Mouse (Mus musculus) liver, embryonic 12.5 days (tissue): ENCODE measurements around the gene Ccdc194. TPM values are rescaled to one million over a fixed set of nuclear protein-coding genes. Genes with fewer than 3 reads are reported as not detected.

Experiments
- ATAC-seq: fragments of 200-750 bp; cut with Nextera tagmentation; 2 replicates; pipeline ENCODE4 v1.8.0; 2017; ENCODE audit warnings: moderate number of reproducible peaks, mild to moderate bottlenecking, moderate library complexity
- H3K27ac ChIP-seq: fragments of 300-500 bp; sonication (generic); 2 replicates; pipeline ENCODE4 v1.5.1; 2016; ENCODE audit warnings: mild to moderate bottlenecking
- H3K27me3 ChIP-seq: fragments of 300-500 bp; sonication (generic); replicated peaks from 2 replicates; pipeline ENCODE4 v1.6.1; 2016; ENCODE audit warnings: mild to moderate bottlenecking, moderate library complexity
- H3K36me3 ChIP-seq: fragments of 300-500 bp; sonication (generic); 2 replicates; pipeline ENCODE4 v1.6.1; 2016; ENCODE audit warnings: mild to moderate bottlenecking, moderate library complexity
- H3K4me1 ChIP-seq: fragments of 300-500 bp; sonication (generic); 2 replicates; pipeline ENCODE4 v1.6.1; 2016
- H3K4me2 ChIP-seq: fragments of 300-500 bp; sonication (generic); 2 replicates; pipeline ENCODE4 v1.6.1; 2016; ENCODE audit warnings: mild to moderate bottlenecking, moderate library complexity
- H3K4me3 ChIP-seq: fragments of 300-500 bp; sonication (generic); 2 replicates; pipeline ENCODE4 v1.5.1; 2016; ENCODE audit warnings: mild to moderate bottlenecking, moderate library complexity
- H3K9ac ChIP-seq: fragments of 300-500 bp; sonication (generic); 2 replicates; pipeline ENCODE4 v1.6.1; 2016; ENCODE audit warnings: mild to moderate bottlenecking, moderate library complexity
- H3K9me3 ChIP-seq: fragments of 300-500 bp; sonication (generic); replicated peaks from 2 replicates; pipeline ENCODE4 v1.6.1; 2016; ENCODE audit warnings: mild to moderate bottlenecking, moderate library complexity
- WGBS: fragments of 180-500 bp; shearing (Covaris S2); methylation state at CpG from one replicate; pipeline ENCODE4 v1.1.7; 2016; ENCODE audit not compliant: insufficient replicate concordance; 5-methylcytosine and 5-hydroxymethylcytosine counted together
- polyA plus RNA-seq: library from polyadenylated mRNA; unstranded; fragments of >200 nt; fragmentation: Nextera tagmentation; extraction: Ambion mirVana; gene quantifications from 2 replicates; pipeline ENCODE4 v1.2.1, GENCODE M21; 2016

Gene Ccdc194
- polyA plus RNA-seq, 1 experiment from 2014 or later = 0.30 TPM

GRCm38 (mm10) chr8:71566501-71566900 is 41.0 kb upstream of the Ccdc194 start, which contains the start of gene Nxnl1:
Gene Nxnl1 (minus strand): TSS chr8:71566601.
- no peaks in the 10 kb centered on the region for H3K36me3 ChIP-seq
- ATAC-seq = no peak
- H3K4me3 ChIP-seq = no peak within 1 kb of the TSS
- H3K27ac ChIP-seq = no peak within 1 kb of the TSS
- H3K4me1 ChIP-seq = peaks cover 36% of the 10 kb centered on the region
- peaks cover 84% of the 10 kb centered on the region for H3K27me3 ChIP-seq
- 66% methylated on average over 3 of the region's 3 CpGs for WGBS
- H3K9ac ChIP-seq = no peak within 1 kb of the TSS
- H3K9me3 ChIP-seq = peaks cover 8% of the 10 kb centered on the region
- H3K4me2 ChIP-seq = no peak within 1 kb of the TSS

GRCm38 (mm10) chr8:71563992-71564391 is 38.5 kb upstream of the Ccdc194 start:
- ATAC-seq = no peak
- Histone ChIP-seq H3K27ac (no peak overlapping the region), H3K9ac (no peak overlapping the region), H3K27me3 (peaks cover 70% of the 10 kb centered on the region), H3K4me2 (no peak overlapping the region), H3K4me3 (no peak overlapping the region), H3K9me3 (peaks cover 8% of the 10 kb centered on the region), H3K4me1 (peaks cover 40% of the 10 kb centered on the region), H3K36me3 (no peaks in the 10 kb centered on the region)
- WGBS = 70% methylated on average over 4 of the region's 4 CpGs

DNA sequence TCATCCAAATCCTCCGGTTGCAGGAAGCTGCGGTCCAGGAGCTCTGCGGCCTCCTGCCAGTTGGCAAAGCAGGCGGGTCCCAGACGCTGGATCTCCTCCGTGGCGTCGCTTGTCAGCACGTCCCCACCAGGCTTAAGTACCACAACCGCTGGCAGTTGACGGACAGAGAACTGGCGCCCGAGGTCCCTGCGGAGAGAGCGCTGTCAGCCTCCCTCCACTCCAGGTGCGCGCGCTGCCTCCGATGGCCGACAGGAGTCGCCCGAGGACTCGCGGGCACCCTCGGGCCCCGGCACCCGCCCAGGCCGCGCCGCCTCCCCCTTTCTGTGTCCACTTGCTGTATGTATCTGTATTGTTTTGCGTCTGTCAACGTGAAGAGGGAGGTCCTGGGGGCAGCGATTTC is 37.2 kb upstream of the Ccdc194 start:
- Histone ChIP-seq H3K4me2 (peak overlapping the region; percentile 62), H3K4me1 (peaks cover 53% of the 10 kb centered on the region), H3K27me3 (peaks cover 70% of the 10 kb centered on the region), H3K36me3 (no peaks in the 10 kb centered on the region), H3K4me3 (peak overlapping the region; percentile 31), H3K9me3 (peaks cover 8% of the 10 kb centered on the region), H3K27ac (no peak overlapping the region), H3K9ac (peak overlapping the region; percentile 12; the same call in 1 of the 2 replicates)
- WGBS = 2% methylated on average over 33 of the region's 33 CpGs
- ATAC-seq = no peak

DNA sequence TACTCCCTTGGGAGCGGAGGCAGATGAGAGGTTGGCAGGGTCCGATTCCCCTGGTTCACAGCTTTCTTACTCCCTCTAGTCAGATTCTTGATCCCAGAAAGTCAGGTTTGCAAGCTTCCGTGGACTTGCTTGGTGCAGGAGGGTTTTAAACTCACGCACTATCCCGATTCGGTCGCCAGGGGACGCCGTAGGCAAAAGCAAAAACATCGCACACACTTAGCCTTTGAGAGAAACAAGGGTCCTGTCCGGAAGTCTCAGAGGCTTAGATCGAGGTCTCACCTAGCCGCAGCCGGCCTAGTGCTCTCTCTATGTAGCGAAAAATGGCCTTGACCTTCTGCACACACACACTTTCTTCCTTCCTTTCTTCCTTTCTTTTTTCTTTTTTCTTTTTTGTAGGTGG is 35.9 kb upstream of the Ccdc194 start:
- peaks cover 55% of the 10 kb centered on the region for H3K4me1 ChIP-seq
- H3K4me2 ChIP-seq = peak overlapping the region; percentile 27; the same call in 1 of the 2 replicates
- H3K9me3 ChIP-seq = peaks cover 8% of the 10 kb centered on the region
- no peak overlapping the region for H3K27ac ChIP-seq
- no peak overlapping the region for H3K9ac ChIP-seq
- H3K36me3 ChIP-seq = no peaks in the 10 kb centered on the region
- peaks cover 73% of the 10 kb centered on the region for H3K27me3 ChIP-seq
- no peak overlapping the region for H3K4me3 ChIP-seq
- no peak for ATAC-seq
- 4% methylated on average over 15 of the region's 15 CpGs for WGBS

GRCm38 (mm10) chr8:71560765-71561164 is 35.3 kb upstream of the Ccdc194 start:
- peak overlapping the region; percentile 83 for H3K27ac ChIP-seq
- peaks cover 72% of the 10 kb centered on the region for H3K27me3 ChIP-seq
- peaks cover 8% of the 10 kb centered on the region for H3K9me3 ChIP-seq
- peaks cover 55% of the 10 kb centered on the region for H3K4me1 ChIP-seq
- ATAC-seq = no peak
- no peak overlapping the region for H3K9ac ChIP-seq
- H3K4me3 ChIP-seq = no peak overlapping the region
- no peaks in the 10 kb centered on the region for H3K36me3 ChIP-seq
- 87% methylated on average over 5 of the region's 5 CpGs for WGBS
- peak overlapping the region; percentile 93 for H3K4me2 ChIP-seq

GRCm38 (mm10) chr8:71560071-71560470 is 34.6 kb upstream of the Ccdc194 start:
- Histone ChIP-seq H3K27me3 (peaks cover 72% of the 10 kb centered on the region), H3K27ac (peak overlapping the region; percentile 83), H3K4me2 (peak overlapping the region; percentile 93), H3K9me3 (peaks cover 8% of the 10 kb centered on the region), H3K4me1 (peaks cover 61% of the 10 kb centered on the region), H3K36me3 (no peaks in the 10 kb centered on the region), H3K9ac (peak overlapping the region; percentile 64; the same call in 1 of the 2 replicates), H3K4me3 (peak overlapping the region; percentile 63; the same call in 1 of the 2 replicates)
- 33% methylated on average over 3 of the region's 3 CpGs for WGBS
- peak; percentile 61 for ATAC-seq

DNA sequence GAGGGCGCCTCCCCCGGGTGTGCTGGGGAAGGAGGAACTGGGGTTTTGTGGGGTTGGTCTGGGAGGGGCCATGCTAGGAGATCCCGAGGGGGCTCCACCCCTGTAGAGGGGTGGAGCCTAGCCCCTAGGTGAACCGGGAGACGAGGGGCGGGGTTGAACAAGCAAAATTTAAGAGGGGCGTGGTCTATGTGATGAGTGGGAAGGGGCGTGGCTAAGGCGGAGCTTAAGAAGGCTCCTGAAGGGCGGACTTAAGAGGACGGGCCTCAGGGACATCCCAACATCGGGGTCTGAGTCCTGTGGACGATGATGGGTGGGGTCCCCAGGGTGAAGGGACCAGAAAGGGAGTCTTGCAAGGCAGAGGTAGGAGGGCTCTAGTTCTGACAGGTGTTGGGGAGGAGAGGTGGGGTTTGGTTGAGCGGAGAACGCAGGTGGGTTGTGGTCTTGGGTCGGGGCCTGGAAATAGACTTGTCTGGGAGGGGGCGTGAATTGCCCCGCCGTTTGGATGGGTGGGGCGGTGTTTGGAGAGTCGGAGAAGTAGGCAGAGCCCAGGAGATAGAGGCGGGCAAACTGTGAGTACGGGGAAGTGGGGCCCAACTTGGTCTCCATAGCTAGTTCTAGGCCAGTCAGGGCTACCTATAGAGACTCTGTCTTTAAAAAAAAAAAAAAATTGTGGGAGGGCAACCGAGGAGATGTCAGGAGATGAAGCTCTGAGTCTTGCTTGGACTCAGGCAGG is 33.6 kb upstream of the Ccdc194 start:
- peak overlapping the region; percentile 93 for H3K4me2 ChIP-seq
- WGBS = 2% methylated on average over 24 of the region's 24 CpGs
- H3K4me1 ChIP-seq = peaks cover 70% of the 10 kb centered on the region
- H3K27ac ChIP-seq = peak overlapping the region; percentile 83
- peak; percentile 79 for ATAC-seq
- H3K4me3 ChIP-seq = peak overlapping the region; percentile 63
- peaks cover 3% of the 10 kb centered on the region for H3K9me3 ChIP-seq
- H3K27me3 ChIP-seq = peaks cover 71% of the 10 kb centered on the region
- peak overlapping the region; percentile 68 for H3K9ac ChIP-seq
- no peaks in the 10 kb centered on the region for H3K36me3 ChIP-seq

- Histone ChIP-seq H3K4me1 (peaks cover 78% of the 10 kb centered on the region), H3K4me2 (peak within 1 kb of the TSS; percentile 93), H3K36me3 (no peaks in the 10 kb centered on the region), H3K27ac (peak within 1 kb of the TSS; percentile 83), H3K4me3 (peak within 1 kb of the TSS; percentile 63), H3K27me3 (peaks cover 65% of the 10 kb centered on the region), H3K9me3 (no peaks in the 10 kb centered on the region), H3K9ac (peak within 1 kb of the TSS; percentile 68)
- WGBS = 8% methylated on average over 70 of the region's 70 CpGs
- peak; percentile 19; the same call in 1 of the 2 replicates for ATAC-seq
Measured at GRCm38 (mm10) chr8:71558071-71558957, 32.8 kb upstream of the Ccdc194 start, which contains the start of gene Tmem221. Gene Tmem221 (minus strand): TSS chr8:71558871.

DNA sequence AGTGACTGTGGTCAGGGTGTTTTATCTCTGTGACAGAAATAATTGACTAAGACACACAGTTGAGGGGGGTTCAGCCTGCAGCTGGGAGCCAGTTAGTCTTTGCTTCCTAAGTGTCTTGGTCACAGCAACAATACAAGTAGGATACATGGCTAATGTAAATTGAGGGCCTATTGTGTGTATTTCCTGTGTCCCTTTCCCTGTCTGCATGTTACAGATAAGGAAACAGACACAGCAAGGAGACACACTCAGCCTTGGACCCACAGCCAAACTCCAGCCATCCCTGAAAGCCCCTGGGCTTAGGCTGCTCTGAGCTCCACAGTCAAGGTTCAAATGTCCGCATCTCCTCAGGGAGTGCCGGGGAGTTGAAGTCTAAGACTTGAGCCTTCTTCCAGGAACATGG is 29.1 kb upstream of the Ccdc194 start:
- H3K9me3 ChIP-seq = no peaks in the 10 kb centered on the region
- peaks cover 43% of the 10 kb centered on the region for H3K27me3 ChIP-seq
- H3K27ac ChIP-seq = 0 out of 2 replicates have a peak overlapping the region, but pooled peaks have one; percentile 18
- H3K4me1 ChIP-seq = peaks cover 44% of the 10 kb centered on the region
- H3K36me3 ChIP-seq = no peaks in the 10 kb centered on the region
- no peak overlapping the region for H3K4me3 ChIP-seq
- H3K4me2 ChIP-seq = no peak overlapping the region
- no peak overlapping the region for H3K9ac ChIP-seq
- no peak for ATAC-seq
- WGBS = 68% methylated on average over 2 of the region's 2 CpGs

- peaks cover 38% of the 10 kb centered on the region for H3K4me1 ChIP-seq
- H3K36me3 ChIP-seq = no peaks in the 10 kb centered on the region
- H3K4me3 ChIP-seq = no peak overlapping the region
- WGBS = 56% methylated on average over 6 of the region's 6 CpGs
- no peak overlapping the region for H3K4me2 ChIP-seq
- ATAC-seq = no peak
- H3K27ac ChIP-seq = no peak overlapping the region
- H3K9me3 ChIP-seq = no peaks in the 10 kb centered on the region
- H3K27me3 ChIP-seq = peaks cover 36% of the 10 kb centered on the region
- no peak overlapping the region for H3K9ac ChIP-seq
Measured at GRCm38 (mm10) chr8:71554001-71554400, 28.5 kb upstream of the Ccdc194 start.

GRCm38 (mm10) chr8:71552770-71553169 is 27.3 kb upstream of the Ccdc194 start:
- no peak overlapping the region for H3K27ac ChIP-seq
- no peak overlapping the region for H3K4me2 ChIP-seq
- peaks cover 24% of the 10 kb centered on the region for H3K27me3 ChIP-seq
- no peaks in the 10 kb centered on the region for H3K9me3 ChIP-seq
- no peak overlapping the region for H3K9ac ChIP-seq
- peaks cover 10% of the 10 kb centered on the region for H3K36me3 ChIP-seq
- 64% methylated on average over 6 of the region's 6 CpGs for WGBS
- no peak for ATAC-seq
- peaks cover 25% of the 10 kb centered on the region for H3K4me1 ChIP-seq
- H3K4me3 ChIP-seq = no peak overlapping the region

DNA sequence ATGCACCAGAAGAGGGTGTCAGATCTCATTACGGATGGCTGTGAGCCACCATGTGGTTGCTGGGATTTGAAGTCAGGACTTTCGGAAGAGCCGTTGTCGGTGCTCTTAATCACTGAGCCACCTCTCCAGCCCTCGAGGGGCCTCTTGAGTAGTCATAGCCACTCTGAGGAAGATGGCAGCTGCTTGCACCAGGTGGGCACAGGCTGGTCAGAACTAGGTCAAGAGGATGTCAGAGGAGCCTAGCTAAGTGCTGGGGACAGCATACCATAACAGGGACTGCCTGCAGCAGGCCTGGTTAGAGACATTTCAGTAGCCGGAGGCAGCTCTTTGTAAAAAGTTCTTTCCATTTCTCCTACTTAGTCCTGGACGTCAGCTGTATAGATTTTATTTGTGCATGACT is 25.2 kb upstream of the Ccdc194 start:
- no peak overlapping the region for H3K9ac ChIP-seq
- H3K4me1 ChIP-seq = peaks cover 23% of the 10 kb centered on the region
- peaks cover 28% of the 10 kb centered on the region for H3K36me3 ChIP-seq
- no peak overlapping the region for H3K4me2 ChIP-seq
- H3K9me3 ChIP-seq = no peaks in the 10 kb centered on the region
- ATAC-seq = no peak
- WGBS = 68% methylated on average over 7 of the region's 7 CpGs
- H3K27ac ChIP-seq = no peak overlapping the region
- no peak overlapping the region for H3K4me3 ChIP-seq
- H3K27me3 ChIP-seq = 0 out of 2 replicates have a peak, but pooled peaks cover 5% of the 10 kb centered on the region
